Mouse (Mus musculus) forebrain, embryonic 13.5 days (tissue): ENCODE measurements around the gene Unkl. TPM values are rescaled to one million over a fixed set of nuclear protein-coding genes. Genes with fewer than 3 reads are reported as not detected.

Experiments used
- ATAC-seq: fragments of 200-750 bp; cut with Nextera tagmentation; 2 replicates; pipeline ENCODE4 v1.8.0; 2017
- H3K27ac ChIP-seq: fragments of 300-500 bp; sonication (generic); 2 replicates; pipeline ENCODE4 v1.5.1; 2015; ENCODE audit warnings: inconsistent platforms, mild to moderate bottlenecking, moderate library complexity
- H3K27me3 ChIP-seq: fragments of 300-500 bp; sonication (generic); 2 replicates; pipeline ENCODE4 v1.6.1; 2015; ENCODE audit warnings: mild to moderate bottlenecking, inconsistent platforms
- H3K36me3 ChIP-seq: fragments of 300-500 bp; sonication (generic); 2 replicates; pipeline ENCODE4 v1.6.1; 2015; ENCODE audit warnings: mild to moderate bottlenecking, inconsistent platforms; ENCODE audit not compliant: poor library complexity, severe bottlenecking
- H3K4me1 ChIP-seq: fragments of 300-500 bp; sonication (generic); 2 replicates; pipeline ENCODE4 v1.6.1; 2015; ENCODE audit warnings: inconsistent platforms
- H3K4me2 ChIP-seq: fragments of 300-500 bp; sonication (generic); 2 replicates; pipeline ENCODE4 v1.6.1; 2015; ENCODE audit warnings: inconsistent platforms, mild to moderate bottlenecking, moderate library complexity
- H3K4me3 ChIP-seq: fragments of 300-500 bp; sonication (generic); 2 replicates; pipeline ENCODE4 v1.5.1; 2015; ENCODE audit warnings: mild to moderate bottlenecking, inconsistent platforms
- H3K9ac ChIP-seq: fragments of 300-500 bp; sonication (generic); 2 replicates; pipeline ENCODE4 v1.6.1; 2015; ENCODE audit warnings: mild to moderate bottlenecking, inconsistent platforms
- H3K9me3 ChIP-seq: fragments of 300-500 bp; sonication (generic); replicated peaks from 2 replicates; pipeline ENCODE4 v1.6.1; 2016; ENCODE audit warnings: inconsistent platforms
- WGBS: fragments of 180-500 bp; shearing (Covaris S2); methylation state at CpG from one replicate; pipeline ENCODE4 v1.1.7; 2015; 5-methylcytosine and 5-hydroxymethylcytosine counted together
- polyA plus RNA-seq: library from polyadenylated mRNA; unstranded; fragments of >200 nt; fragmentation: Nextera tagmentation; extraction: Ambion mirVana; gene quantifications from 2 replicates; pipeline ENCODE4 v1.2.1, GENCODE M21; 2015

Gene Unkl
- polyA plus RNA-seq, 1 experiment from 2014 or later = 7.9 TPM

- Histone ChIP-seq H3K9ac (no peak overlapping the region), H3K27me3 (0 out of 2 replicates have a peak, but pooled peaks cover 3% of the 10 kb centered on the region), H3K4me1 (peaks cover 14% of the 10 kb centered on the region), H3K4me2 (no peak overlapping the region), H3K4me3 (no peak overlapping the region), H3K36me3 (peaks cover 41% of the 10 kb centered on the region), H3K9me3 (no peaks in the 10 kb centered on the region), H3K27ac (no peak overlapping the region)
- ATAC-seq = no peak
- 88% methylated on average over 16 of the region's 16 CpGs for WGBS
These were observed 56.0 kb downstream of the Unkl start for GRCm38 (mm10) chr17:25244239-25244638.

- no peak for ATAC-seq
- H3K27ac ChIP-seq = no peak overlapping the region
- H3K4me3 ChIP-seq = no peak overlapping the region
- no peak overlapping the region for H3K4me2 ChIP-seq
- WGBS = 81% methylated on average over 18 of the region's 18 CpGs
- no peaks in the 10 kb centered on the region for H3K9me3 ChIP-seq
- peaks cover 13% of the 10 kb centered on the region for H3K4me1 ChIP-seq
- H3K36me3 ChIP-seq = peaks cover 27% of the 10 kb centered on the region
- 0 out of 2 replicates have a peak, but pooled peaks cover 3% of the 10 kb centered on the region for H3K27me3 ChIP-seq
- no peak overlapping the region for H3K9ac ChIP-seq
These were observed 60.0 kb downstream of the Unkl start for GRCm38 (mm10) chr17:25248033-25248750.

- Histone ChIP-seq H3K36me3 (peaks cover 6% of the 10 kb centered on the region), H3K9me3 (no peaks in the 10 kb centered on the region), H3K4me2 (no peak overlapping the region), H3K4me3 (no peak overlapping the region), H3K27ac (no peak overlapping the region), H3K4me1 (peaks cover 28% of the 10 kb centered on the region), H3K27me3 (peaks cover 21% of the 10 kb centered on the region), H3K9ac (no peak overlapping the region)
- 79% methylated on average over 8 of the region's 8 CpGs for whole genome bisulfite sequencing
- no peak for ATAC-seq
These were observed 62.1 kb downstream of the Unkl start for GRCm38 (mm10) chr17:25250181-25250835.

GRCm38 (mm10) chr17:25252643-25253042 lies 64.4 kb downstream of the Unkl start:
- peak overlapping the region; percentile 32 for H3K27ac ChIP-seq
- H3K4me1 ChIP-seq = peaks cover 42% of the 10 kb centered on the region
- ATAC-seq = peak; percentile 57; the same call in 1 of the 2 replicates
- H3K36me3 ChIP-seq = no peaks in the 10 kb centered on the region
- H3K4me3 ChIP-seq = no peak overlapping the region
- no peaks in the 10 kb centered on the region for H3K9me3 ChIP-seq
- H3K4me2 ChIP-seq = peak overlapping the region; percentile 4; the same call in 1 of the 2 replicates
- 25% methylated on average over 3 of the region's 3 CpGs for WGBS
- H3K27me3 ChIP-seq = peaks cover 43% of the 10 kb centered on the region
- peak overlapping the region; percentile 35; the same call in 1 of the 2 replicates for H3K9ac ChIP-seq

- peak overlapping the region; percentile 36 for H3K4me2 ChIP-seq
- H3K27me3 ChIP-seq = peaks cover 42% of the 10 kb centered on the region
- H3K9me3 ChIP-seq = no peaks in the 10 kb centered on the region
- H3K27ac ChIP-seq = peak overlapping the region; percentile 46
- H3K4me1 ChIP-seq = peaks cover 42% of the 10 kb centered on the region
- H3K9ac ChIP-seq = 0 out of 2 replicates have a peak overlapping the region, but pooled peaks have one; percentile 31
- 15% methylated on average over 10 of the region's 10 CpGs for WGBS
- H3K4me3 ChIP-seq = no peak overlapping the region
- H3K36me3 ChIP-seq = peaks cover 2% of the 10 kb centered on the region; the same call in 1 of the 2 replicates
- 0 out of 2 replicates have a peak, but pooled peaks have one; percentile 7 for ATAC-seq
These were observed 65.6 kb downstream of the Unkl start for GRCm38 (mm10) chr17:25253760-25254159.

- H3K4me2 ChIP-seq = no peak overlapping the region
- H3K9me3 ChIP-seq = no peaks in the 10 kb centered on the region
- no peak for ATAC-seq
- H3K9ac ChIP-seq = no peak overlapping the region
- peaks cover 42% of the 10 kb centered on the region for H3K4me1 ChIP-seq
- peaks cover 40% of the 10 kb centered on the region for H3K27me3 ChIP-seq
- WGBS = 64% methylated on average over 2 of the region's 2 CpGs
- no peak overlapping the region for H3K27ac ChIP-seq
- H3K36me3 ChIP-seq = peaks cover 16% of the 10 kb centered on the region
- H3K4me3 ChIP-seq = no peak overlapping the region
These were observed 66.9 kb downstream of the Unkl start for GRCm38 (mm10) chr17:25255110-25255509.

- peaks cover 42% of the 10 kb centered on the region for H3K4me1 ChIP-seq
These were observed 68.0 kb downstream of the Unkl start, which contains the start of gene Baiap3 for GRCm38 (mm10) chr17:25256140-25256754. Gene Baiap3, minus strand, starts transcription at chr17:25256364.

GRCm38 (mm10) chr17:25257804-25258261 lies 69.6 kb downstream of the Unkl start:
- H3K27me3 ChIP-seq = peaks cover 40% of the 10 kb centered on the region
- H3K4me3 ChIP-seq = no peak overlapping the region
- peaks cover 25% of the 10 kb centered on the region for H3K36me3 ChIP-seq
- H3K9ac ChIP-seq = no peak overlapping the region
- 64% methylated on average over 6 of the region's 6 CpGs for WGBS
- H3K4me2 ChIP-seq = no peak overlapping the region
- no peak for ATAC-seq
- no peaks in the 10 kb centered on the region for H3K9me3 ChIP-seq
- H3K4me1 ChIP-seq = peaks cover 33% of the 10 kb centered on the region
- no peak overlapping the region for H3K27ac ChIP-seq

More at GRCm38 (mm10) chr17:25256140-25256754, 68.0 kb downstream of the Unkl start, which contains the start of gene Baiap3:
- Histone ChIP-seq H3K36me3 (peaks cover 19% of the 10 kb centered on the region), H3K27me3 (peaks cover 40% of the 10 kb centered on the region), H3K4me2 (peak within 1 kb of the TSS; percentile 61), H3K9ac (peak within 1 kb of the TSS; percentile 45), H3K4me3 (peak within 1 kb of the TSS; percentile 33), H3K27ac (no peak within 1 kb of the TSS), H3K9me3 (no peaks in the 10 kb centered on the region)
- WGBS = 6% methylated on average over 24 of the region's 35 CpGs
- peak; percentile 36; the same call in 1 of the 2 replicates for ATAC-seq

GRCm38 (mm10) chr17:25264453-25264852 lies 76.3 kb downstream of the Unkl start:
- H3K4me2 ChIP-seq = no peak overlapping the region
- H3K27ac ChIP-seq = no peak overlapping the region
- H3K9ac ChIP-seq = no peak overlapping the region
- H3K9me3 ChIP-seq = no peaks in the 10 kb centered on the region
- peaks cover under 1% of the 10 kb centered on the region; the same call in 1 of the 2 replicates for H3K4me1 ChIP-seq
- H3K27me3 ChIP-seq = no peaks in the 10 kb centered on the region
- peaks cover 82% of the 10 kb centered on the region for H3K36me3 ChIP-seq
- no peak overlapping the region for H3K4me3 ChIP-seq
- ATAC-seq = no peak
- WGBS = 67% methylated on average over 3 of the region's 3 CpGs

GRCm38 (mm10) chr17:25270795-25271335 lies 82.7 kb downstream of the Unkl start:
- H3K36me3 ChIP-seq = peaks cover 49% of the 10 kb centered on the region
- 79% methylated on average over 2 of the region's 2 CpGs for WGBS

GRCm38 (mm10) chr17:25272326-25272725 lies 84.1 kb downstream of the Unkl start:
- peaks cover 35% of the 10 kb centered on the region for H3K36me3 ChIP-seq
- ATAC-seq = no peak
- H3K4me1 ChIP-seq = peaks cover 36% of the 10 kb centered on the region
- no peaks in the 10 kb centered on the region for H3K9me3 ChIP-seq
- peak overlapping the region; percentile 94 for H3K4me3 ChIP-seq
- 1% methylated on average over 10 of the region's 10 CpGs for WGBS
- no peaks in the 10 kb centered on the region for H3K27me3 ChIP-seq
- H3K4me2 ChIP-seq = peak overlapping the region; percentile 93
- peak overlapping the region; percentile 97 for H3K27ac ChIP-seq
- peak overlapping the region; percentile 100 for H3K9ac ChIP-seq

More at GRCm38 (mm10) chr17:25270795-25271335, 82.7 kb downstream of the Unkl start:
- H3K9ac ChIP-seq = peak overlapping the region; percentile 100
- H3K4me2 ChIP-seq = peak overlapping the region; percentile 93
- peak overlapping the region; percentile 94 for H3K4me3 ChIP-seq
- ATAC-seq = no peak
- no peaks in the 10 kb centered on the region for H3K27me3 ChIP-seq
- no peak overlapping the region for H3K27ac ChIP-seq
- no peaks in the 10 kb centered on the region for H3K9me3 ChIP-seq
- H3K4me1 ChIP-seq = peaks cover 36% of the 10 kb centered on the region
